Mouse (Mus musculus) spleen, postnatal 10 days (tissue): ENCODE measurements around the gene Hypk.
"Not testable (repeated sequence)": the region's sequence is repeated elsewhere in the genome, so short reads cannot be mapped to it uniquely, and the experiment has no call there.

Source experiments
- DNase-seq, 2 experiments: peaks; one replicate each; pipeline ENCODE4 v3.0.0; 2021 to 2022; ENCODE audit warnings: low spot score in 2 of 2

Gene Hypk

DNA sequence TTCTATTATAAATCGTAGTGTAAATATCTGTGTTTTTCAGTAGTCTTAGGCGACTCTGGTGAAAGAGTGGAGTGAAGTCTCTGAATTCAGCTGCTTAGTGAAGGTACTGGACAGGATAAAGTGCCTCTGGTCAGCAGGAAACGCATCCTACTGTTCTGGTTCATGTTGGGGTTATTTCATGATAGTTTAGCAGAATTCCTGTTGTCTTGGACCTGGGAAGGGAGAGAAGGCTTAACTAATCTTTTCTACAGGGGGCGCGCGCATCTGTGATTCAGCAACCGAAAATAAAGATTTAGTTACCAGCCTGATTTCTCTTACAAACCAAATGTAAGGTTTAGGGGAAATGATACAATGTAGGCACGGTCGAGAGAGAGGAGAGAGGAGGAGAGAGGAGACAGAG is 5.0 kb upstream of the Hypk start:
- peak in 1 of 2 experiments; percentile 46 for DNase-seq

DNA sequence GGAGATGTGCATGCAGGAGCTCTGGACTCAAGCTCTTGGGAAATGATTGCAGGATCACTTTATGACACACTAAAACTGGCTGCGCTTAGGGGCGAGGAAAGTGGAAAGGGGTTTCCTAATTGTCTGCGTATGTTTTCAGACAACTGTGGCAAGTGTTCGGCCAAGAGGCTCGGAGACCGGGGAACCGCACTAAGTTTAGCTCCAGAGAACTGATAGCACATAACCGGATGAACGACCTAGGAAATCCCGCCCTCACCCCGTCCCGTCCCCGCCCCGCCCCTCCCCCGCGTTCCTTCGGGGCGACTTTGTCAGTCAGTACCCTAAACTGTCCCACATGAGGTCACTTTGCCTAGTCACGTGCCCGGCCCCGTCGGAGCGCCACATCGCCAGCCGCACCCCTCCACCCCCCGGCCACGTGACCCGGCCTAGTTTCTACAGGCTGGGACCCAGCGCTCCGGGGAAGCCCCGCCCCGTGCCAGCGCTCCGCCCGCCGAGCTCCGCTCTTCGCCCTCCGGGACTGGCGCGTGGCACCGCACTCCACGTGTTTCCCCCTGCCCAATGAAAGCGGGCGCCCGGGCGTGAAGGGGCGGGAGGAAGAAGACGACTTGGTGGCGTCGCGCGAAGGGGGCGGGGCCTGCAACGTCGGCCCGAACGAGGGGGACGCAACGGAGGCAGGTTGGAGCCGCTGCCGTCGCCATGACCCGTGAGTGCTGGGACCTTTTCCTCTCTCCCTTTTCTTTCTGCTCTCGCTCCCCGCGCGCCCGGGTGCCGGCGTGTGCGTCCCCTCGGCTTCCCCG is 4.2 kb upstream of the Hypk start, which contains the start of gene Serf2:
Serf2 (plus strand) TSS at position 457 of the 797 bp plus-strand sequence.
- peak; percentile 97 to 100 for DNase-seq

- DNase-seq: peak in 1 of 2 experiments; percentile 67
Measured at GRCm38 (mm10) chr2:121449545-121450011, 3.5 kb upstream of the Hypk start.

DNA sequence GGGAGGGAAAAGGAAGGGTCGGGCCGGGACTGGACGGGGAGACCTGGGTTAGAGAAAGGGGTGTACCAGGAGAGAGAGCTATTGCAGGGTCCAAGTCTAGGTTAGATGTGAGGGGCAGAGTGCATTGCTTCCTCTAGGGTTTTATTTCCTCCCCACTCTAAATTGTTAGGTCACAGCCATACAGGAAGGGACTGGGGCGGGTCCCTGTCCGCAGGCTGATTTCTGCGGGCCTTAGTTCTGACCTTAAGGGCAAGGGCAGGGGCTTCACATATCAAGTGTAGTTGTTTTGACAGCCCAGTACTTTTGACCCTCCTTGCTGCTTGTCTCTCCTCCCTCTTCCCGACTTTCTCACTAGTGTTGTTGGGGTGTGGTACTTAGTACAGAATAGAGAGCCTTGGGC is 3.0 kb upstream of the Hypk start:
- no peak for DNase-seq

- no peak for DNase-seq
Measured at GRCm38 (mm10) chr2:121452361-121452760, 729 bp upstream of the Hypk start.

GRCm38 (mm10) chr2:121453917-121454316 is 827 bp downstream of the Hypk start:
- no peak for DNase-seq

DNA sequence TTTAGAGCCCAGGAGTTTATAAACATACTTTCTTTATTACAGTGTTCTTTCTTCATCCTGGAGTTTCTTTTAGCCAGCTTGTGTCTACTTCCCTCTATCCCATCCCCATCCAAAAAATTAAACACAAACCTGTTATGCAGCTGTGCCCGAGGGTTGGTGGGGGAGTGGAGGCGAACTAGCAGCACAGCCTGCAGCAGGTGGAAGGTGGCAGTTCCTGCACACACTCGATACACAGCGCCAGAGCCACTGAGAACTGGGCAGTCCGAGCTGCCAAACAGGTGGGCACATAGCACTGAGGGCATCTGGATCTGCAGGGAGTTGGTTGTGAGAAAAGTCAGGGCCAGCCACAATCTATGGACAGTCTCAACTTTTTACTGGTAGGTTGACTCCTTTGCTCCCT is 2.4 kb downstream of the Hypk start:
- DNase-seq: no peak

DNA sequence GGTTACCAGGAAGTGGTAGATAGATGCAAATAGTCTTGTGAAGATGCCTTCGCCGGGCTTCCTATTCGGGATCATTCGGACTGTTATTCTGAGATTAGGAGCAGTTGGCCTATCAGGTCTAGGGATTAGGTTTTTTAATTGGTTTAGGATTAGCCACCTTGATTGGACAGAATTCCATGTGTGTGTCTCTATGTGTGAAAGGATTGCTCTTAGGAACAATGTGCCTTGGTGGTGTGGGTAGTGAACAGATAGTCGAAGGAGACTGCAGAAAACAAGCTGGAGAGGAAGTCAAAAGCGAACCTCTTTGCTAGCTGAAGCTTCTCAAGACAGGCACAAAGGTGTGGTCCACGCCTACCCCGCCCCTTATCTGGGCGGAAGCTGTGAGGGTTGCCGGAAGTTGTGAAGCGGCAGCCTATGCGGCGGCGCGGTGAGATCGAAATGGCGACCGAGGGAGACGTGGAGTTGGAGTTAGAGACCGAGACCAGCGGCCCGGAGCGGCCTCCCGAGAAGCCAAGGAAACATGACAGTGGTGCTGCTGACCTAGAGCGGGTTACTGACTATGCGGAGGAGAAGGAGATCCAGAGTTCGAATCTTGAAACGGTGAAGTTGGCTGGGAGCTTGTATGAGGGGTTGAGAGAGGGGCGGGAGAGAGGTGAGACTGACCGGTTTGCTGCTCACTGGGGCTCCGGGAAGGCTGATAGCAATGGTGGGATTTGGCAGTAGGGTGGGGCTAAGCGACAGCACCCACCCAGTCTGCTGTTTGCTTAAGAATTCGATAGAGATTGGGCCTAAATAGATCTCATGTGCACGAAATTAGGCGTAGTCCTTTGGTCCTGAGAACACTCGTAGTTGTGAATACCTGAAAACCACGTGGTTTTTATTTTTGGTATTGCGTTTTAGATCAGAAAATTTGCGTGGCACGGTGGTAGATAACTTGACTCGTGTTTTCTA is 3.9 kb downstream of the Hypk start, which contains the start of gene Serinc4:
Serinc4 (minus strand) TSS at position 90 of the 951 bp plus-strand sequence.
- peak; percentile 79 to 92 for DNase-seq

GRCm38 (mm10) chr2:121460071-121460470 is 7.0 kb downstream of the Hypk start:
- no peak for DNase-seq

DNA sequence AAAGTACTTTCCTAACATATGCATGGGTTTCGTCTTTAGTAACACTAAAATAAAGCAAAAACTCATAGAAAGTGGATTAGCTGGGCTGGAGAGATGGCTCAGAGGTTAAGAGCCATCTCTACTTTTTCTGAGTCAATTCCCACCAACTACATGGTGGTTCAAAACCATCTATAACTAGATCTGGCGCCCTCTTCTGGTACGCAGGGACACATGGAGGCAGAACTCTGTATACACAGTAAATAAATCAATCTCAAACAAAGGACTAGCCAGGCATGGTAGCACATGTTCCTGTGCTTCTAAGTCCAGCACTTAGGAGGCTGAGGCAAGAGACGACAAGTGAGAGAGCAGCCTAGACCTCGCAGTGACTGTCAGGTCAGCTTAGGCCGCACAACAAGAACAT is 15.9 kb downstream of the Hypk start:
- DNase-seq: not testable (repeated sequence)

- DNase-seq: not testable (repeated sequence)
Measured at GRCm38 (mm10) chr2:121472783-121473182, 19.7 kb downstream of the Hypk start.

- peak; percentile 63 to 82 for DNase-seq
Measured at GRCm38 (mm10) chr2:121473301-121474179, 20.4 kb downstream of the Hypk start, which contains the start of gene Mfap1b. Gene Mfap1b, minus strand, starts transcription at chr2:121474067.

DNA sequence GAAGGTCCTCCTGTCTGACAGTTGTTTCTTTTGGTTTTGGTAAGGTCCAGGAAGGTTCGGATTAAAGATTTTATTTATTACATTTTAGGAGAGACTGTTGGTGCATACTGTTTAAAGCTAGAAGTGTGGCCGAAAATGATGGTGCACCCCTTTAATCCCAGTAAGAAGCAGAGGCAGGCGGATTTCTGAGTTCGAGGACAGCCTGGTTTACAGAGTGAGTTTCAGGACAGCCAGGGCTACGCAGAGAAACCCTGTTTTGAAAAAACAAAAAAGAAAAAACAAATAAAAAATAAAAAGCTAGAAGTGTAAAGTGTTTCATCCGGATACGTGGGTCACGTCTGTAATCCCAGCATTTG is 21.1 kb downstream of the Hypk start:
- peak in 1 of 2 experiments; percentile 40 for DNase-seq

DNA sequence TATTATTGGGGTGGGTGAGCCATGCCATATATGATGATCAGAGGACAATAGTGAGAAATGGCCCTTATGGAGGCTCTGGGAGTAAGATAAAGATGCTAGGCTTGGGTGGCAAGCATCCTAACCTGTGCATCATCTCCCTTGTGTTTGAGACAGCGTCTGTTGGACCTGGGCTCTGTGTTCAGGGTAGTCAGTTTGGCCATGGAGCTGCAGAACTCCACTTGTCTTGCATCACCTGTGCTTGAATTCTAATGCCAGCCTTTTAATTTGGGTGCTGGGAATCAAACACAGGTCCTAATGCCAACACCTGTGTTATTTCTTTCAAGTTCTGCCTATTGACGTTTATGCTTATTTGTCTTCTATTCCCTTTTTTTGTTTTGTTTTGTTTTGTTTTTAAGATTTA is 22.2 kb downstream of the Hypk start:
- DNase-seq: not testable (repeated sequence)

DNA sequence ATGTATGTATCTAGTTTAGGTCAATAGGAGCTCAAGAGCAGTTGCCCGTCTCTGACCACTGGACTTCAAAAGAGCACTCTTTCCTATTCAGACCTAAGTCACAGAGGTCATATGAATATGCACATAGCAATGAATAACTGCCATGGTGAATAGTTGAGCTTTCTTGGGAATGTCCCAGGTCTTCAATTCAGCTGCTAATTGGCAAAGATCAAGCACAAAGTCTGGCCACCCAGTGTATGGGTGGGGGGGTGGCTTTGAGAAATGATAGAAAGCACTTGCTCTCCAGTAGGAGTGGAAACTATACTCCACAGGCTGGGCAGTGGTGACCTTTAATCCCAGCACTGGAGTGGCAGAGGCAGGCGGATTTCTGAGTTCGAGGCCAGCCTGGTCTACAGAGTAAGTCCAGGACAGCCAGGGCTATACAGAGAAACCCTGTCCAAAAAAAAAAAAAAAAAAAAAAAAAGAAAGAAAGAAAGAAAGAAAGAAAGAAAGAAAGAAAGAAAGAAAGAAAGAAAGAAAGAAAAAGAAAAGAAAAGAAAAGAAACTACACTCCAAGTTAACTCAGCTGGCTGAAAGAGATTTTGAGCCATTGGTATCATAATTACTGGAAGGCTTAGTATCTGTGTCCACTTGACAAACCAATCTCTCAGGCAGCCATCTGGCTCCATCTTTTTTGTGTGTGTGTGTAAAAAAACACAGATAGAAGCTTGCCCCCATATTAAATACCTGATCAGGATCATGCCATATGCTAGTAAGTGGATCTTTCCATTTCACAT is 24.6 kb downstream of the Hypk start:
- no peak for DNase-seq

GRCm38 (mm10) chr2:121480498-121480897 is 27.4 kb downstream of the Hypk start:
- peak in 1 of 2 experiments; percentile 64 for DNase-seq

GRCm38 (mm10) chr2:121480916-121481315 is 27.8 kb downstream of the Hypk start:
- not testable (repeated sequence) for DNase-seq

GRCm38 (mm10) chr2:121483576-121483975 is 30.5 kb downstream of the Hypk start:
- DNase-seq: no peak

DNA sequence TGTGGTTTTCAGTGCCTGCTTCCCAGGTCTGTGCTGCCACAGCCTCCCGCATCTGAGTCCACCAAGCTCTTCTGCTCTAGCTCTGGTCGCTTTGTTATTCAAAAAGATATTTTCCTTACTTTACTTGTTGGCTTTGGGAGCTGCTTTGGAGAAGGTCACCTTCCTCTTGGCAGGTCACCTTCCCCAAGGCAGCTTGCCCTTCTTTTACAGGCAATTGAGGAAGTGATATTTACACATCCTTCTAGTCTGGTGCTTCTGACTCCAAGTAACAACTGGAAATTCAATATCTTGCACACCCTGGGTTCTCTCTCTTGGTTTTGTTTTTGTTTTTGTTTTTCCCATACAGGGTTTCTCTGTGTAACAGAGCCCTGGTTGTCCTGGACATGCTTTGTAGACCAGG is 31.3 kb downstream of the Hypk start:
- DNase-seq: not testable (repeated sequence)

DNA sequence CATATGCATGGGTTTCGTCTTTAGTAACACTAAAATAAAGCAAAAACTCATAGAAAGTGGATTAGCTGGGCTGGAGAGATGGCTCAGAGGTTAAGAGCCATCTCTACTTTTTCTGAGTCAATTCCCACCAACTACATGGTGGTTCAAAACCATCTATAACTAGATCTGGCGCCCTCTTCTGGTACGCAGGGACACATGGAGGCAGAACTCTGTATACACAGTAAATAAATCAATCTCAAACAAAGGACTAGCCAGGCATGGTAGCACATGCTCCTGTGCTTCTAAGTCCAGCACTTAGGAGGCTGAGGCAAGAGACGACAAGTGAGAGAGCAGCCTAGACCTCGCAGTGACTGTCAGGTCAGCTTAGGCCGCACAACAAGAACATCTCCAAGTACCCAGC is 48.5 kb downstream of the Hypk start:
- not testable (repeated sequence) for DNase-seq
